Mouse (Mus musculus): ENCODE measurements around the gene Ddx5. TPM values are rescaled to one million over a fixed set of nuclear protein-coding genes. Genes with fewer than 3 reads are reported as not detected.
"Not testable (repeated sequence)": the region's sequence is repeated elsewhere in the genome, so short reads cannot be mapped to it uniquely, and the experiment has no call there.

Ddx5 gene
- 493 and 595 TPM in 2 replicates for total RNA-seq (2015; ENCODE audit: low replicate concordance)
- 692 and 836 TPM in 2 replicates for total RNA-seq (2017; ENCODE audit: low replicate concordance)

DNA sequence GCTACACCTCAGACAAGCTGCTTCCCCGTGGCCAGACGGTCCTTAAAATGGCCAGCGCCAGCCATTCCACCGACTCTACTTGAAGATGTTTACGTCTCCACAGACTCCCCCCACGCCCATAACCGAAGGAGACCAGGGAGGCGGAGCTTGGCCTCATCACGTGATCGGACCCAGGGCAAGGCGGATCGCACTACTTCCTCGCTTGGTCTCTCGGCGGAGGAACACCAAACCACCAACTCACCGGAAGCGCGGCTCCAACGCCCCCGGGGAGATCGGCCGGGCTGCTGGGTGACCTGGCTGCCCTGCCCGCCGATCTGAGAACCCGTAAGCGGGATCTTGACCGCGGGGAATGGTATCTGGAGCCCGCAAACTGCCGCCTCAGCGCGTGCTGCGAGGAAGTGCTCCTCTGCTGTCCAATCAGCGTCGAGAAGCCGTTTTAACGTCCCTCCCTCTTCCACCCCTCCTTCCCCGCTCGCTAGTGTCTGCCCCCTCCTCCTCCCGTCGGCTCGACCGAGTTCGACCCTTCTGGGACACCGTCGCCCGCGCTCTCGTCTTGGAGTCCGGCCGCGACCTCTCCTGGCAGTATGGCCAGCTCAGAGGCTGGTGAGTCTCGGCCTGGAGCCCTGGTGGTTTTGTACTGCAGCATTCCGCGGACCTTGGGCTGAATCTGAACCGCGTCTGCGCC is at the start of gene Ddx5, which contains the start of gene Cep95:
Ddx5 (minus strand) TSS at position 411 of the 685 bp plus-strand sequence.
Cep95 (plus strand) TSS at position 478 of the 685 bp plus-strand sequence.
- peak; percentile 84 for ATAC-seq (replicated peaks; ENCODE audit: low FRiP score, poor library complexity, severe bottlenecking)

DNA sequence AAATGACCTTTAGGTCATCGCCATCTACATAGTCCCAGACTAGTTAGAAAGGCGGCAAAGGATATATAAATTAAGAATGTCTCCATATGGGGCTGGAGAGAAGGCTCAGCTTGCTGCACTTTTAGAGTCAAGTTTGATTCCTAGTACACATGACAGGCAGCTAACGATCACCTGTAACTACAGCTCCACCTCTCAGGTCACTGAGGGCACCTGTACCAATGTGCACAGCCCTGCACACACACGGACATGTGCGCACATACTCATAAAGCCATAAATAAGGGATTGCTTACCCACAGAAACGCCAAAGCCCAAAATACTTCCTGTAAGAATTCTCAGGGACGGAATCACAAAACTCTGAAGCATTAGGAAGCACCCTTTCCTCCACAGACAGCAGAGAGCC is 39.1 kb upstream of the Ddx5 start:
- no peak for ATAC-seq (replicated peaks; ENCODE audit: low FRiP score, poor library complexity, severe bottlenecking)

- no peak for ATAC-seq (replicated peaks; ENCODE audit: low FRiP score, poor library complexity, severe bottlenecking)
These were observed 35.4 kb upstream of the Ddx5 start for GRCm38 (mm10) chr11:106824403-106824802.

GRCm38 (mm10) chr11:106823741-106824140 is 34.8 kb upstream of the Ddx5 start:
- no peak for ATAC-seq (replicated peaks; ENCODE audit: low FRiP score, poor library complexity, severe bottlenecking)

GRCm38 (mm10) chr11:106822911-106823310 is 33.9 kb upstream of the Ddx5 start:
- no peak for ATAC-seq (replicated peaks; ENCODE audit: low FRiP score, poor library complexity, severe bottlenecking)

- no peak for ATAC-seq (replicated peaks; ENCODE audit: low FRiP score, poor library complexity, severe bottlenecking)
These were observed 33.5 kb upstream of the Ddx5 start for GRCm38 (mm10) chr11:106822491-106822890.

DNA sequence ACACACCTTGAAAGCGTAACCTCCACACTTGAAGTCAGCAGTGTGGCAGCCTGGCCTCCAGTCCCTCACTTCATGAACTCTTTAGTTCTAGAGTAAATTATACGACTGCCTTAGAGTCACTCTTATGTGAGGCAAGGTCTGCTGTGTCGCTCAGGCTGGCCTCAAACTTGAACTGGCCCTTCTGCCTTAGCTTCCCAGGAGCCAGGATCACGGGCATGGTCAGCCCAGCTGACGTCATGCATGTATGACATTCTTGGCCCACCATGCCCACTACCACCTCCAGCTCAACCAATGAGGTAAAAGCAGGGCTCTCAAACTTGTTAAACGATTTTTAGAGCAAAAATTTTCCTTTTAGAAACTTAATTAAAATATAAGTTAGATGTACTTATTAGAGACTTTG is 32.4 kb upstream of the Ddx5 start:
- no peak for ATAC-seq (replicated peaks; ENCODE audit: low FRiP score, poor library complexity, severe bottlenecking)

GRCm38 (mm10) chr11:106820972-106821371 is 32.0 kb upstream of the Ddx5 start:
- ATAC-seq (replicated peaks; ENCODE audit: low FRiP score, poor library complexity, severe bottlenecking), result no peak

- ATAC-seq (replicated peaks; ENCODE audit: low FRiP score, poor library complexity, severe bottlenecking), result no peak
These were observed 31.3 kb upstream of the Ddx5 start for GRCm38 (mm10) chr11:106820252-106820651.

DNA sequence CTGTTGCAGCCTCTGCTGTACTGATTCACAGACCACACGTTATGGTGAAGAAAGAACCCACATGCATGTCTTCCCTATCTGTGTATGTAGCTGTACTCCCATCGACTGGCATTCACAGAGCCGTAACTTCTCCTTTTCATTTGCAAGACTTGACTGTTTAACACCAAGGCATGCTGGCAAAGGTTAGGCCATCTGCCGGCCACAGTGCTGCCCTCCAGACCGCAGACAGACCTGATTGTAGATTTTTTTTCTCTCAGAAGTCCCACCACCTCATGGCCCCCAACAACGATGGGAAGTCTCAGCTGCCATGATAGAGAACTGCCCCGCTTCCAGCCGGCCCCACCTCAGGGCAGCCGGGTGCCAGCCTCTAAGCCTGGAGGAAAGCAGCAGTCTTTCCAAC is 30.6 kb upstream of the Ddx5 start:
- no peak for ATAC-seq (replicated peaks; ENCODE audit: low FRiP score, poor library complexity, severe bottlenecking)

DNA sequence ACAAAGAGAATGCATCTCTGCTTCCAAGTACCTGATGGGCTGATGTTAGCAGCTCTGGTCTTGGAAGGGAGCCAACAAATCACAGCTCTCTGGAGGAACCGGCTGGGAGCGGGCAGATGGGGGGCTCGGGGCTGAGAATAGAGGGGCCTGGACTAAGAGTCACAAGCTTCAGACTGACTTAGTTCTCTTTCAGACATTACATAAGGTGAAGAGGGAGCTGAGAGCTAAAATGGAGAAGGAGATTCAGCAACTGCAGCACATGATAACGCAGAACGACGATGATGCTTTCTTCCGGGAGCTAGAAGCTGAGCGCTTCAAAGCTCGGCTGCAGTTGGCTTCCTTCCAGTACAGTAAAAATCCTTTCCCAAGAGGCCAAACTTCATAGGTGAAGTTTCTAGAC is 29.4 kb upstream of the Ddx5 start:
- ATAC-seq (replicated peaks; ENCODE audit: low FRiP score, poor library complexity, severe bottlenecking), result no peak

- ATAC-seq (replicated peaks; ENCODE audit: low FRiP score, poor library complexity, severe bottlenecking), result no peak
These were observed 28.8 kb upstream of the Ddx5 start for GRCm38 (mm10) chr11:106817808-106818207.

- no peak for ATAC-seq (replicated peaks; ENCODE audit: low FRiP score, poor library complexity, severe bottlenecking)
These were observed 28.2 kb upstream of the Ddx5 start for GRCm38 (mm10) chr11:106817156-106817555.

GRCm38 (mm10) chr11:106816316-106816715 is 27.3 kb upstream of the Ddx5 start:
- no peak for ATAC-seq (replicated peaks; ENCODE audit: low FRiP score, poor library complexity, severe bottlenecking)

- no peak for ATAC-seq (replicated peaks; ENCODE audit: low FRiP score, poor library complexity, severe bottlenecking)
These were observed 26.8 kb upstream of the Ddx5 start for GRCm38 (mm10) chr11:106815761-106816160.

GRCm38 (mm10) chr11:106815331-106815730 is 26.3 kb upstream of the Ddx5 start:
- no peak for ATAC-seq (replicated peaks; ENCODE audit: low FRiP score, poor library complexity, severe bottlenecking)

GRCm38 (mm10) chr11:106814601-106815320 is 25.8 kb upstream of the Ddx5 start:
- ATAC-seq (replicated peaks; ENCODE audit: low FRiP score, poor library complexity, severe bottlenecking), result no peak

DNA sequence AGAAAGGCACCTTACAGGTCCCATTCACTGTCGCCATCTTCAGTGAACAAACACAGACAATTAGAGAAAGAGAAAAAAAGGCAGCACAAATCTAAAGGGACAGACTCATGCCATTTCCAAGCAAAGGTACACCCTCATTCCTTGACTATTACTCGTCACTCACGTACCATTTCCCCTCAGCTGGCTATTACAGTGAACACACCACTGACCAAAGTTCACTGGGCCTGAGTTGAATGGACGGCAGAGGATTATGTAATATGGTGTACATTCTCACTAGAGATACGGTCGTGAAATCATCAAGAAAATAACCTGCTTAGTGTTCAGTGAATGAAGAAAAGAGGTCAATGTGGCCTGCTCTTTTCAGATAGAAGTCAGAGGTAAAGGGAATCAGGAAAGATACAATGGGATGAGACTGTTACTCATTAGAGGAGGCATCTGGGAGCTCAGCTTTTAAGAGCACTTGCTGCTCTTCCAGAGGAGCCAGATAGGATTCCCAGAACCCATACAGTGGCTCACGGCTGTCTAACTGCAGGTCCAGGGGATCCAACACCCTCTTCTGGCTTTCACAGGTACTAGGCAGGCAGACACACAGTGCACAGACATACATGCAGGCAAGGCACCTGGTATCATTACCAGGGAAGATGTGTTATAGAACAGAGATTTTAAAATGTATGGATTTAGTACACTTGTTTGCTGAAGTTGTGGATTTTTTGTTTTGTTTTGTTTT is 23.6 kb upstream of the Ddx5 start:
- ATAC-seq (replicated peaks; ENCODE audit: low FRiP score, poor library complexity, severe bottlenecking), result no peak

GRCm38 (mm10) chr11:106807442-106807841 is 18.5 kb upstream of the Ddx5 start:
- ATAC-seq (replicated peaks; ENCODE audit: low FRiP score, poor library complexity, severe bottlenecking), result not testable (repeated sequence)

- ATAC-seq (replicated peaks; ENCODE audit: low FRiP score, poor library complexity, severe bottlenecking), result 0 out of 2 replicates have a peak, but pooled peaks have one; percentile 42
These were observed 13.2 kb upstream of the Ddx5 start for GRCm38 (mm10) chr11:106802069-106802627.

All from erythroid progenitor cell, adult 5-6 weeks (primary cell).